Mouse (Mus musculus) lung, adult 2 months (tissue): ENCODE data around the gene Olfr287. TPM values are rescaled to one million over a fixed set of nuclear protein-coding genes. Genes with fewer than 3 reads are reported as not detected.

Source experiments
- DNase-seq: peaks from one replicate; pipeline ENCODE4 v3.0.0; 2022
- H3K4me1 ChIP-seq: fragments of 200-500 bp; 2 replicates; pipeline ENCODE4 v1.6.1; 2011; ENCODE audit warnings: low read length; ENCODE audit not compliant: control insufficient read depth, insufficient read depth
- H3K4me3 ChIP-seq: fragments of 200-500 bp; replicated peaks from 2 replicates; pipeline ENCODE3; 2011; ENCODE audit warnings: low read depth, mild to moderate bottlenecking, control low read depth, low read length; ENCODE audit errors: extremely low read depth
- CTCF ChIP-seq: fragments of 200-500 bp; IDR thresholded peaks from 2 replicates; pipeline ENCODE4 v1.5.1; 2011; ENCODE audit warnings: mild to moderate bottlenecking, low read length, control low read depth; ENCODE audit not compliant: insufficient read depth
- POLR2A ChIP-seq: fragments of 200-500 bp; IDR thresholded peaks from 2 replicates; pipeline ENCODE4 v1.6.1; 2011; ENCODE audit warnings: low read depth, mild to moderate bottlenecking, control low read depth, low read length, borderline replicate concordance; ENCODE audit errors: extremely low read depth
- WGBS: fragments of 180-500 bp; shearing (Covaris S2); methylation state at CpG from one replicate; pipeline ENCODE4 v1.1.7; 2018; 5-methylcytosine and 5-hydroxymethylcytosine counted together
- polyA plus RNA-seq: library from polyadenylated mRNA; depleted of rRNA; stranded (reverse); fragments of >200 nt; gene quantifications from 2 replicates; pipeline ENCODE4 v1.2.3, GENCODE M21; 2012; rRNA removed

Olfr287 gene
- polyA plus RNA-seq, 1 experiment: not detected

DNA sequence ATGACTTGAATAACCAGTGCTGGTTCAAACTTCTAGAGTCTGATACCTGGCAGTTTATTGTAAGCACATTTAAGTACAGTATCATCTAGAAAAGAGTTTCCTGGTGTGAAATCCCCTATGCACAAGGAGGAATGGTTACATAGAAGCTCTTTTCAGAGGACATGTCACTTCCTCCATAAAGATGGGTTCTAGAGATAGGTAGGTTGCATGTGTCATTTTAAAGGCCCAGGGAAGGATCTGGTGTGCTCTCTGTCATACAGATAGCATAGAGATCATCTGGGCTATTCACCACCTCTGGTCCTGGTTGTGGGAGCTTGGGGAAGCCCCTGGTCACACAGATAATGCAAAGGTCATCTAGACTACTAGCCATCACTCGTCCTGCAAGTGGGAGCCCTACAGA lies 63.6 kb downstream of the Olfr287 start:
- no peak for DNase-seq
- Histone ChIP-seq H3K4me3 (no peak overlapping the region), H3K4me1 (no peaks in the 10 kb centered on the region; the same call in none of the 2 replicates)
- 67% methylated on average over 1 of the region's 1 CpGs for WGBS
- no peak for TF ChIP-seq CTCF
- no peak for TF ChIP-seq POLR2A

Other genes starting within 250 kb of the Olfr287 start
- 0.14 and 0.51 TPM in 2 replicates for gene Col2a1, start 216.4 kb downstream of the Olfr287 start, polyA plus RNA-seq
- gene Pfkm, start 128.5 kb downstream of the Olfr287 start, polyA plus RNA-seq: 19.8 and 54.0 TPM in 2 replicates
- 8.7 and 13.1 TPM in 2 replicates for gene Senp1, start 127.3 kb downstream of the Olfr287 start, polyA plus RNA-seq
- gene Asb8, start 55.4 kb downstream of the Olfr287 start, polyA plus RNA-seq: 32.0 and 40.0 TPM in 2 replicates
- gene Ccdc184, start 53.9 kb downstream of the Olfr287 start, polyA plus RNA-seq: 4.9 and 5.0 TPM in 2 replicates
- gene Olfr288, start 25.5 kb downstream of the Olfr287 start, polyA plus RNA-seq: not detected in 2 replicates
- gene Gm44579, start 79 bp downstream of the Olfr287 start, polyA plus RNA-seq: not detected in 2 replicates
- gene Olfr286, start 13.4 kb upstream of the Olfr287 start, polyA plus RNA-seq: not detected in 2 replicates
- gene H1fnt, start 36.2 kb upstream of the Olfr287 start, polyA plus RNA-seq: not detected in 2 replicates
- gene Zfp641, start 75.1 kb upstream of the Olfr287 start, polyA plus RNA-seq: 7.7 and 9.6 TPM in 2 replicates
- not detected in 2 replicates for gene Olfr285, start 96.3 kb upstream of the Olfr287 start, polyA plus RNA-seq
- not detected in 2 replicates for gene Olfr284, start 119.9 kb upstream of the Olfr287 start, polyA plus RNA-seq
- gene Olfr283, start 159.9 kb upstream of the Olfr287 start, polyA plus RNA-seq: not detected in 2 replicates
- gene Olfr282, start 210.2 kb upstream of the Olfr287 start, polyA plus RNA-seq: not detected in 2 replicates
- gene Olfr281, start 231.5 kb upstream of the Olfr287 start, polyA plus RNA-seq: not detected in 2 replicates
- gene OR5BS1P, start 248.8 kb upstream of the Olfr287 start, polyA plus RNA-seq: 0.03 and 0.05 TPM in 2 replicates